8 mouse cellular contexts compared by ENCODE assay signal in genomic region chrX:7750432-7751116, GRCm38 (mm10). TPM values are rescaled to one million over a fixed set of nuclear protein-coding genes. Genes with fewer than 3 reads are reported as not detected.
DNase-seq lines count a peak whose midpoint lies in the region; ATAC-seq and TF ChIP-seq lines count a peak whose summit lies in the region.

Gene Ccdc120 (minus strand): TSS chrX:7750905.

- WGBS in thymus, adult 2 months: 2% methylated on average over 35 of the region's 56 CpGs
- WGBS in intestine, postnatal 0 days: 12% methylated on average over 56 of the region's 56 CpGs
- WGBS in limb, embryonic 11.5 days: 5% methylated on average over 52 of the region's 56 CpGs
- 10% methylated on average over 28 of the region's 56 CpGs for WGBS in midbrain, embryonic 13.5 days

- no peak for TF ChIP-seq POLR2A in thymus, adult 2 months (IDR thresholded peaks at IDR 0.05; ENCODE audit: control insufficient read depth, extremely low read depth, insufficient read depth, low read length, poor library complexity)
- TF ChIP-seq POLR2A in testis, adult 2 months (IDR thresholded peaks at IDR 0.05; ENCODE audit: control insufficient read depth, low read depth, low read length): no peak

- H3K4me1 ChIP-seq in thymus, adult 2 months (replicated peaks; ENCODE audit: control insufficient read depth, insufficient read depth, low read length): peaks cover 7% of the 10 kb centered on the region
- no peaks in the 10 kb centered on the region for H3K4me1 ChIP-seq in intestine, postnatal 0 days (replicated peaks; ENCODE audit: control insufficient read depth, insufficient read depth, low read length)
- H3K4me1 ChIP-seq in limb, embryonic 11.5 days (ENCODE audit: control insufficient read depth, insufficient read depth, low read length): no peaks in the 10 kb centered on the region
- peaks cover 9% of the 10 kb centered on the region; the same call in 1 of the 2 replicates for H3K4me1 ChIP-seq in midbrain, embryonic 13.5 days (replicated peaks)
- H3K4me1 ChIP-seq in testis, adult 2 months (ENCODE audit: control insufficient read depth, insufficient read depth, low read length): 0 out of 2 replicates have a peak, but pooled peaks cover 2% of the 10 kb centered on the region

- H3K4me2 ChIP-seq in intestine, postnatal 0 days (replicated peaks; ENCODE audit: low read depth): peak within 1 kb of the TSS; percentile 72
- H3K4me2 ChIP-seq in limb, embryonic 11.5 days (ENCODE audit: low read depth, severe bottlenecking): peak within 1 kb of the TSS; percentile 47
- H3K4me2 ChIP-seq in midbrain, embryonic 13.5 days (replicated peaks): peak within 1 kb of the TSS; percentile 58

- peak within 1 kb of the TSS; percentile 44 for H3K4me3 ChIP-seq in thymus, adult 2 months (ENCODE audit: control insufficient read depth, insufficient read depth, low read length)
- H3K4me3 ChIP-seq in intestine, postnatal 0 days (ENCODE audit: low read depth, low read length): peak within 1 kb of the TSS; percentile 63
- H3K4me3 ChIP-seq in limb, embryonic 11.5 days (ENCODE audit: low read depth, low read length): peak within 1 kb of the TSS; percentile 63
- peak within 1 kb of the TSS; percentile 61 for H3K4me3 ChIP-seq in midbrain, embryonic 13.5 days (replicated peaks)
- peak within 1 kb of the TSS; percentile 82 for H3K4me3 ChIP-seq in testis, adult 2 months (ENCODE audit: control insufficient read depth, low read depth, low read length)

- H3K36me3 ChIP-seq in thymus, adult 2 months (ENCODE audit: control insufficient read depth, insufficient read depth, low read length): no peaks in the 10 kb centered on the region
- H3K36me3 ChIP-seq in intestine, postnatal 0 days (ENCODE audit: control insufficient read depth, insufficient read depth): no peaks in the 10 kb centered on the region
- no peaks in the 10 kb centered on the region for H3K36me3 ChIP-seq in limb, embryonic 11.5 days (ENCODE audit: control insufficient read depth, insufficient read depth, low read length)
- H3K36me3 ChIP-seq in midbrain, embryonic 13.5 days: no peaks in the 10 kb centered on the region
- no peaks in the 10 kb centered on the region for H3K36me3 ChIP-seq in testis, adult 2 months (ENCODE audit: control insufficient read depth, insufficient read depth, low read length)

- no peak within 1 kb of the TSS for H3K27ac ChIP-seq in thymus, adult 2 months (ENCODE audit: control insufficient read depth, insufficient read depth, low read length)
- H3K27ac ChIP-seq in intestine, postnatal 0 days (ENCODE audit: low read depth, low read length): no peak within 1 kb of the TSS
- H3K27ac ChIP-seq in limb, embryonic 11.5 days (replicated peaks; ENCODE audit: low read depth, low read length): no peak within 1 kb of the TSS
- 0 out of 2 replicates have a peak within 1 kb of the TSS, but pooled peaks have one; percentile 19 for H3K27ac ChIP-seq in midbrain, embryonic 13.5 days
- H3K27ac ChIP-seq in testis, adult 2 months (ENCODE audit: control insufficient read depth, insufficient read depth, low read depth, low read length): no peak within 1 kb of the TSS

- no peak for TF ChIP-seq CTCF in thymus, adult 2 months (IDR thresholded peaks at IDR 0.05; ENCODE audit: borderline replicate concordance, control insufficient read depth, extremely low read depth, insufficient read depth, low read length, poor library complexity)
- no peak for TF ChIP-seq CTCF in intestine, postnatal 0 days (IDR thresholded peaks at IDR 0.05; ENCODE audit: low read depth)
- no peak for TF ChIP-seq CTCF in testis, adult 2 months (IDR thresholded peaks at IDR 0.05; ENCODE audit: control insufficient read depth, insufficient read depth, insufficient replicate concordance, low read depth, low read length)

- H3K9ac ChIP-seq in intestine, postnatal 0 days (ENCODE audit: low read depth, low read length): peak within 1 kb of the TSS; percentile 40
- peak within 1 kb of the TSS; percentile 50; the same call in 1 of the 2 replicates for H3K9ac ChIP-seq in limb, embryonic 11.5 days (ENCODE audit: low read length)
- peak within 1 kb of the TSS; percentile 72 for H3K9ac ChIP-seq in midbrain, embryonic 13.5 days (replicated peaks)

- H3K9me3 ChIP-seq in intestine, postnatal 0 days (ENCODE audit: control insufficient read depth): no peaks in the 10 kb centered on the region
- no peaks in the 10 kb centered on the region for H3K9me3 ChIP-seq in limb, embryonic 11.5 days (ENCODE audit: control insufficient read depth, low read length)
- H3K9me3 ChIP-seq in midbrain, embryonic 13.5 days: no peaks in the 10 kb centered on the region

- peak; percentile 22 for DNase-seq in thymus, adult 2 months
- no peak for DNase-seq in thymus, adult 18-20 months
- peak; percentile 87 for DNase-seq in cerebellum, postnatal 14 days
- DNase-seq in frontal cortex, postnatal 36 days (ENCODE audit: low spot score in 2 of 2): peak; percentile 74 to 76
- peak; percentile 84 for DNase-seq in limb, embryonic 11.5 days (ENCODE audit: low spot score)

- ATAC-seq in intestine, postnatal 0 days: peak; percentile 36; the same call in 1 of the 2 replicates
- peak; percentile 84 for ATAC-seq in limb, embryonic 11.5 days (ENCODE audit: insufficient number of reproducible peaks, low FRiP score, low TSS enrichment, low read depth)
- peak; percentile 90 for ATAC-seq in midbrain, embryonic 13.5 days

- H3K27me3 ChIP-seq in thymus, adult 2 months (ENCODE audit: control insufficient read depth, insufficient read depth, low read length): no peaks in the 10 kb centered on the region
- no peaks in the 10 kb centered on the region for H3K27me3 ChIP-seq in intestine, postnatal 0 days (replicated peaks; ENCODE audit: control insufficient read depth, insufficient read depth, low read length)
- no peaks in the 10 kb centered on the region for H3K27me3 ChIP-seq in limb, embryonic 11.5 days (ENCODE audit: control insufficient read depth, insufficient read depth, low read length)
- H3K27me3 ChIP-seq in midbrain, embryonic 13.5 days: no peaks in the 10 kb centered on the region
- no peaks in the 10 kb centered on the region for H3K27me3 ChIP-seq in testis, adult 2 months (ENCODE audit: control insufficient read depth, insufficient read depth, low read length)

RNA-seq across cellular contexts. Expression of gene Ccdc120, which starts in this region (rescaled TPM):
- polyA plus RNA-seq in thymus, adult 2 months (2012; rRNA removed): 6.8 and 9.3 TPM in 2 replicates
- polyA plus RNA-seq in intestine, postnatal 0 days (2015; fragmentation: Nextera tagmentation; extraction: Ambion mirVana): 20.7 and 22.2 TPM in 2 replicates
- polyA plus RNA-seq in limb, embryonic 11.5 days (2014; fragmentation: Nextera tagmentation; extraction: Ambion mirVana): 21.4 and 22.8 TPM in 2 replicates
- 46.0 and 51.0 TPM in 2 replicates for polyA plus RNA-seq in midbrain, embryonic 13.5 days (2015; fragmentation: Nextera tagmentation; extraction: Ambion mirVana)
- polyA plus RNA-seq in testis, adult 2 months (2012; rRNA removed): 1.8 and 3.2 TPM in 2 replicates

Comparison
In these comparisons a context has a peak if more than half of its experiments do, and no peak if none do; other contexts are left out.
1. DNase-seq: peak in thymus, adult 2 months (single experiment), cerebellum, postnatal 14 days (2 of 2), frontal cortex, postnatal 36 days (2 of 2) and limb, embryonic 11.5 days (single experiment); none in thymus, adult 18-20 months (0 of 2).
2. ATAC-seq: peak in every context shown above with its lines; median percentile 90 in midbrain, embryonic 13.5 days; 84 in limb, embryonic 11.5 days; 36 in intestine, postnatal 0 days.
3. Peak in every context shown above with its lines, with median percentiles within 50 percentile points of each other: H3K4me3 ChIP-seq, H3K4me2 ChIP-seq and H3K9ac ChIP-seq.